Mouse (Mus musculus) embryonic facial prominence, embryonic 10.5 days (tissue): Measurements from ENCODE around the gene Tssc4. TPM values are rescaled to one million over a fixed set of nuclear protein-coding genes. Genes with fewer than 3 reads are reported as not detected.
A peak's percentile ranks its signal among the peaks of the same experiment; 100 is the strongest.

Source experiments
- DNase-seq: peaks from one replicate; pipeline ENCODE4 v3.0.0-alpha.2; 2017; ENCODE audit warnings: low spot score
- H3K27ac ChIP-seq: fragments of 300-500 bp; sonication (generic); replicated peaks from 2 replicates; pipeline ENCODE4 v1.5.1; 2016; ENCODE audit warnings: mild to moderate bottlenecking
- H3K27me3 ChIP-seq: fragments of 300-500 bp; sonication (generic); replicated peaks from 2 replicates; pipeline ENCODE4 v1.6.1; 2016; ENCODE audit warnings: low read depth, mild to moderate bottlenecking; ENCODE audit not compliant: poor library complexity, severe bottlenecking
- H3K36me3 ChIP-seq: fragments of 300-500 bp; sonication (generic); replicated peaks from 2 replicates; pipeline ENCODE4 v1.6.1; 2016; ENCODE audit warnings: mild to moderate bottlenecking, moderate library complexity
- H3K4me1 ChIP-seq: fragments of 300-500 bp; sonication (generic); 2 replicates; pipeline ENCODE4 v1.6.1; 2016
- H3K4me3 ChIP-seq: fragments of 300-500 bp; sonication (generic); 2 replicates; pipeline ENCODE4 v1.5.1; 2016; ENCODE audit warnings: mild to moderate bottlenecking, moderate library complexity
- H3K9me3 ChIP-seq: fragments of 300-500 bp; sonication (generic); 2 replicates; pipeline ENCODE4 v1.6.1; 2016; ENCODE audit warnings: mild to moderate bottlenecking
- WGBS: fragments of 180-500 bp; shearing (Covaris S2); methylation state at CpG from one replicate; pipeline ENCODE4 v1.1.7; 2016; 5-methylcytosine and 5-hydroxymethylcytosine counted together
- polyA plus RNA-seq: library from polyadenylated mRNA; unstranded; fragments of >200 nt; fragmentation: Nextera tagmentation; extraction: Ambion mirVana; gene quantifications from 2 replicates; pipeline ENCODE4 v1.2.1, GENCODE M21; 2016

Tssc4 gene
- polyA plus RNA-seq, 1 experiment from 2014 or later: 130 TPM

DNA sequence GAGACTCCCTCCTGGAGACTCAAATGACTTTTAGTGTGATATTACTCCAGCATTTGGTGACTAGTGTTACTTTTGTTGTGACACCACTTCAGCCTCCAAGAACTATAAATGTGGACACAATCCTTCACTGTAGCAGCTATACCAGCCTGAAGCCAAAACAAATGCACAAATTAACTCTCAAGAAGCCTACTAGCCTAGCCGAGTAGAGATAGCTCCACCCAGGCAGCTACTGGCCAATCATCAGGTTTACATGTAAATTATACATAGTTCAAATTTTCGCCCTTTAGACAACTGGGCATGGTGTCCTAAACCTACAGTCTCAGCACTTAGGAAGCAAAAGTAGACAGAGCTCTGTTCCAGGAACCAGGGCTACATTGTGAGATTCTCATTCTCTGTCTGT lies 17.7 kb upstream of the Tssc4 start:
- no peaks in the 10 kb centered on the region for H3K9me3 ChIP-seq
- peaks cover 40% of the 10 kb centered on the region for H3K4me1 ChIP-seq
- no peak overlapping the region for H3K27ac ChIP-seq
- H3K36me3 ChIP-seq: peaks cover 19% of the 10 kb centered on the region
- H3K27me3 ChIP-seq: no peaks in the 10 kb centered on the region
- DNase-seq: no peak
- WGBS: 62% methylated on average over 2 of the region's 2 CpGs
- no peak overlapping the region for H3K4me3 ChIP-seq

GRCm38 (mm10) chr7:143052626-143053007 lies 16.4 kb upstream of the Tssc4 start, which contains the start of gene Cd81:
Gene Cd81, plus strand, starts transcription at chr7:143052739.
- H3K9me3 ChIP-seq: no peaks in the 10 kb centered on the region
- WGBS: under 1% methylated on average over 37 of the region's 37 CpGs
- H3K4me1 ChIP-seq: peaks cover 47% of the 10 kb centered on the region
- no peaks in the 10 kb centered on the region for H3K27me3 ChIP-seq
- H3K27ac ChIP-seq: peak within 1 kb of the TSS; percentile 94
- H3K4me3 ChIP-seq: peak within 1 kb of the TSS; percentile 82
- peak; percentile 91 for DNase-seq
- peaks cover 31% of the 10 kb centered on the region for H3K36me3 ChIP-seq

DNA sequence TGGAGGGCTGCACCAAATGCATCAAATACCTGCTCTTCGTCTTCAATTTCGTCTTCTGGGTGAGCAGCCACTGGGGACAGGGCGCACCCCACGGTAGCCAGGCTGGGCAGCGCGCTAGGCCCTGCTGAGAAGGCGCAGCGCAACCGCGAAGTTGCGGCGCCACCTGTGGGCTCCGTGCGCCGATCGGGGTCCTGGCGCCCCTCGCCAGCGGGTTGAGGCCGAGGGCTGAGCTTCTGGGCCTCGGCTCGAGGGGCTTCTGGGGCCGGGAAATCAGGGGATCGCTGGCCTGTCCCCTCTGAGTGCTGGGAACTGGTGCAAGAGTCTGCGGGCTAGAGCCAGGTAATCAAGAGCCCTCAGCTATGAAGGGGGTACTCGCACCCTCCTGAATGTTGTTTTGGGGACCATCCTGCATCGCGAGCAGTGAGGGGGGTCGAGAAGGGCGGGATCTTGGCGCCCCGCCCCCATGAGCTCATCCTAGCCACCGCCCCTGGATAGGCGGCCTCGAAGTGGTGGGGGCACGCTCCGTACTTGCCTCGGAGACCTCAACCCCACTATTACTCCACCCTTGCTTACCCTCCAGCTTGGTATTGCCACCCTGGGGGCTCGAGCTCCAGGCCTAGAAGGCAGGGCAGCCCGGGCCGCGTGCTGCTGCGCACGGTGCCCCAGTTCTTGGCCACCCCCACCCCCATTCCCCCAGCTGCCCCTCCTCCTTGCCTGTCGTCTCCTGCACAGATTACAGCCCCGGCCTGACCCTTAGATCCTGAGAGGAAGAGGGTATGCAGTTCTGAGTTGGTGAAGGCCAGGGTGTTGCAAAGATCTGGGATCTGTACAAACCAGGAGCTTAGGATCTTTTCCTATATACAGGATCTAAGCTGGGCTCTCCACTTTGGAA lies 15.8 kb upstream of the Tssc4 start:
- Histone ChIP-seq H3K27ac (peak overlapping the region; percentile 94), H3K4me1 (peaks cover 52% of the 10 kb centered on the region), H3K27me3 (no peaks in the 10 kb centered on the region), H3K9me3 (no peaks in the 10 kb centered on the region), H3K36me3 (peaks cover 37% of the 10 kb centered on the region), H3K4me3 (peak overlapping the region; percentile 82)
- under 1% methylated on average over 46 of the region's 46 CpGs for WGBS
- DNase-seq: peak; percentile 81

DNA sequence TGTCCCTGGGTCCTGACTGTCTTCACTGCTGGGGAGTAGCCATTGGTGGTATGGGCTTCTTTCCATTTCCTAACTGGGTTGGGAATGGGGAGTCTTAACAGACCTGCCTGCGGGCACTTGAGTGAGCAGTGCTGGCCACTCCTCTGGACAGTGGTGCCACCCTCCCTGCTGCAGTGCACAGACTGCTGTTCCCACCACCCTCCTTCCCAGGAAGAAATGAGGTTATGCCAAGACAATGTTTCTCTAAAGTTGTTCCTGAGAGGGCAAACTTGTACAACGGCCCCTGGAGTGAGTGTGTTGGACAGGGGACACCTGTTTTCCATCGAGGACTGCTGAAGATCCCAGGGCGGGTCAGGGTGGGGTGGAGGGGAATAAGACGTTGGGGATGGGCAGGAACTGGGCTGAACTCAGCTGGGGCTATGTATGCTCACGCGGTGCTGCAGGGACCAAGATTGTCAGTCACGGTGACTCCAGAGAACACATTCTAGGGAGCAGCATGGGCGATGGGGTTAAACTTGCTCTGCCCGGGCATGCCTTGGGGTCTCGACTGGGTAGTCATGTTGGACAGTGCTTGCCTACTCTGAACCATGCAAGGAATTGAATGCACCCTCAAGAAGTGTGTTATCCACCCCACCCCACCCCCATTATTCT lies 15.0 kb upstream of the Tssc4 start:
- peaks cover 59% of the 10 kb centered on the region for H3K4me1 ChIP-seq
- DNase-seq: no peak
- WGBS: 63% methylated on average over 11 of the region's 11 CpGs
- peak overlapping the region; percentile 82 for H3K4me3 ChIP-seq
- peak overlapping the region; percentile 94 for H3K27ac ChIP-seq
- H3K9me3 ChIP-seq: no peaks in the 10 kb centered on the region
- H3K27me3 ChIP-seq: no peaks in the 10 kb centered on the region
- H3K36me3 ChIP-seq: peaks cover 45% of the 10 kb centered on the region

DNA sequence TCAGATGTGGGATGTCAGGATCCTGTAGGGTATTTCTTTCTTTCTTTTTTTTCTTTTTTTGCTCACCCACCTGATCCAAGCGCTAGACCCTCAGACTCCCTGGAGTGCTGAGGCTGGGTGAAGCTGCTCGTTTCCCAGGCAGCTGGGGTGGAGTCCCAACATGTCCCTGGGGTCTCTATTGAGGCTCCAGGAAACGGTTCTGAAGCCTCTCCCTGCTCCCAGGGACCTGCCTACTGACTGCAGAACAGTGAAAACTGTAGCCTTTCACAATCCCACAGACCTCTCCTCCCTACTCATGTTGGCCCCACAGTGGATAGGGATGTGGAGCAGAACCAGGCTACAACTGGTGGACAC lies 14.5 kb upstream of the Tssc4 start:
- no peaks in the 10 kb centered on the region for H3K27me3 ChIP-seq
- peaks cover 62% of the 10 kb centered on the region for H3K4me1 ChIP-seq

GRCm38 (mm10) chr7:143055001-143055400 lies 14.0 kb upstream of the Tssc4 start:
- Histone ChIP-seq H3K4me1 (peaks cover 62% of the 10 kb centered on the region), H3K4me3 (peak overlapping the region; percentile 82), H3K36me3 (peaks cover 52% of the 10 kb centered on the region), H3K27me3 (no peaks in the 10 kb centered on the region), H3K9me3 (no peaks in the 10 kb centered on the region), H3K27ac (peak overlapping the region; percentile 16; the same call in 1 of the 2 replicates)
- 88% methylated on average over 3 of the region's 3 CpGs for WGBS
- no peak for DNase-seq

More for the DNA sequence above, 14.5 kb upstream of the Tssc4 start:
- no peak overlapping the region for H3K27ac ChIP-seq
- peak overlapping the region; percentile 82 for H3K4me3 ChIP-seq
- WGBS: 62% methylated on average over 3 of the region's 3 CpGs
- no peaks in the 10 kb centered on the region for H3K9me3 ChIP-seq
- no peak for DNase-seq
- H3K36me3 ChIP-seq: peaks cover 50% of the 10 kb centered on the region

- H3K27ac ChIP-seq: peak overlapping the region; percentile 36
- H3K4me3 ChIP-seq: peak overlapping the region; percentile 82; the same call in 1 of the 2 replicates
- no peaks in the 10 kb centered on the region for H3K27me3 ChIP-seq
- no peak for DNase-seq
- 77% methylated on average over 11 of the region's 11 CpGs for WGBS
- H3K4me1 ChIP-seq: peaks cover 62% of the 10 kb centered on the region
- peaks cover 59% of the 10 kb centered on the region for H3K36me3 ChIP-seq
- no peaks in the 10 kb centered on the region for H3K9me3 ChIP-seq
Measured at GRCm38 (mm10) chr7:143055499-143056186, 13.4 kb upstream of the Tssc4 start.

- H3K9me3 ChIP-seq: no peaks in the 10 kb centered on the region
- no peak overlapping the region for H3K27ac ChIP-seq
- no peak overlapping the region for H3K4me3 ChIP-seq
- WGBS: 91% methylated on average over 5 of the region's 5 CpGs
- H3K27me3 ChIP-seq: no peaks in the 10 kb centered on the region
- peaks cover 72% of the 10 kb centered on the region for H3K36me3 ChIP-seq
- H3K4me1 ChIP-seq: peaks cover 59% of the 10 kb centered on the region
- DNase-seq: no peak
Measured at GRCm38 (mm10) chr7:143057023-143057422, 12.0 kb upstream of the Tssc4 start.

- peaks cover 54% of the 10 kb centered on the region for H3K4me1 ChIP-seq
- H3K4me3 ChIP-seq: no peak overlapping the region
- peaks cover 80% of the 10 kb centered on the region for H3K36me3 ChIP-seq
- H3K27me3 ChIP-seq: no peaks in the 10 kb centered on the region
- WGBS: 81% methylated on average over 9 of the region's 9 CpGs
- DNase-seq: no peak
- no peak overlapping the region; the same call in 1 of the 2 replicates for H3K27ac ChIP-seq
- no peaks in the 10 kb centered on the region for H3K9me3 ChIP-seq
Measured at GRCm38 (mm10) chr7:143057667-143058220, 11.3 kb upstream of the Tssc4 start.

GRCm38 (mm10) chr7:143058221-143058697 lies 10.8 kb upstream of the Tssc4 start:
- DNase-seq: no peak
- Histone ChIP-seq H3K27ac (no peak overlapping the region; the same call in 1 of the 2 replicates), H3K36me3 (peaks cover 85% of the 10 kb centered on the region), H3K27me3 (no peaks in the 10 kb centered on the region), H3K4me3 (no peak overlapping the region), H3K4me1 (peaks cover 53% of the 10 kb centered on the region), H3K9me3 (no peaks in the 10 kb centered on the region)
- whole genome bisulfite sequencing: 69% methylated on average over 5 of the region's 5 CpGs

DNA sequence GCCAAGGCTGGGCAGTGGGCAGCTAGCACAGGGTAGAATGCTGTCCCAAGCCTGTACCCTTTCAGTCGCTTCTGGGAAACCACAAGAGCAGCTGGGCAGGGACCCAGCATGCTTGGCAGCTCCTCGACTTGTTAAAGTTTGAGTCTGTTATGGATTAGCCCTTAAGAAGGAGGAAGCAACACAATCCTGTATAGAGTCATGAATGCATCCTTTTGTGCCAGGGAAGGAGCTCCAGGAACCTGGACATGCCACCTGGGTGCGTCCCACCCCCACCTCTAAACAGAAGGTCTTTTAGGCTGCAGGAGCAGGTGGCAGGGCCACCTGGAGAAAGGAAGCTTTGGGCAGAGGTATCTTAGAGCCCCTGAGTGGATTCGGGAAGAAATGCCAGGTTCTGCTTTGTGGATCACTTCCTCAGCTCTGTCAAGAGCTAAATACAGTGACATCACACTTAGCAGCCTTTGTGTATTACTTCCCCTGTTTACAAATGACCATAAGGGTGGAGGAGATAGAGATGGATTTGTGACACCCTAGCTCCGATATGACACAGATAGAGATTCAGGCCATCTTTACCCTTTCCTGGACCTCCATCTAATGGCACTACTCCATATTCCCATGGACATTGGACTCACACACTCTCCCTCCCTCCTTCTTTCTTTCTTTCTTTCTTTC lies 9.7 kb upstream of the Tssc4 start:
- DNase-seq: no peak
- peaks cover 95% of the 10 kb centered on the region for H3K36me3 ChIP-seq
- H3K27ac ChIP-seq: peak overlapping the region; percentile 51; the same call in 1 of the 2 replicates
- peaks cover 42% of the 10 kb centered on the region for H3K4me1 ChIP-seq
- no peaks in the 10 kb centered on the region for H3K27me3 ChIP-seq
- 81% methylated on average over 5 of the region's 5 CpGs for WGBS
- no peak overlapping the region for H3K4me3 ChIP-seq
- H3K9me3 ChIP-seq: no peaks in the 10 kb centered on the region
